Mouse (Mus musculus): ENCODE results near the gene Mrpl14.
A peak's percentile ranks its signal among the peaks of the same experiment; 100 is the strongest.

Mrpl14 gene

DNA sequence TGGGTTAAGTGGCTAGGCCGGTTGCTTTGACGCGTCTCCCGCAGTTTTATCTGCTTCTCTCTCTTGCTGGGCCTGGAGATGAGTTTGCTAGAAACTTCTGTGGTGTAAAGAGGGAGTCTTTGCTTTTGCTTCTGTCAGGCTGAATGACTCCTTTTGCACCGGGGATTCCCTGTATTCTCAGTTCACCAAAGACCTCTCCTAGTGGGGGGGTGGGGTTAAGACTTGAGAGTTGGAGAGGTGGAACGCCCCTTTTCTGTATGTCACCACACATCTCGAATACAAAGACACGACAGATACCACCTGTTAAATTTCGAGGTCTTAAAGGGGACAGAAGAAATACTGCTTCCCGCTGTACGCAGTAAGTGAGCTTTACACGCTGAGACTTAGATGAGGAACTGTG is 594 bp downstream of the Mrpl14 start, which contains the start of gene Tmem63b:
Tmem63b (minus strand) TSS at position 190 of the 400 bp plus-strand sequence.
- peak; percentile 57 for DNase-seq (ENCODE audit: low read depth, low spot score)

DNA sequence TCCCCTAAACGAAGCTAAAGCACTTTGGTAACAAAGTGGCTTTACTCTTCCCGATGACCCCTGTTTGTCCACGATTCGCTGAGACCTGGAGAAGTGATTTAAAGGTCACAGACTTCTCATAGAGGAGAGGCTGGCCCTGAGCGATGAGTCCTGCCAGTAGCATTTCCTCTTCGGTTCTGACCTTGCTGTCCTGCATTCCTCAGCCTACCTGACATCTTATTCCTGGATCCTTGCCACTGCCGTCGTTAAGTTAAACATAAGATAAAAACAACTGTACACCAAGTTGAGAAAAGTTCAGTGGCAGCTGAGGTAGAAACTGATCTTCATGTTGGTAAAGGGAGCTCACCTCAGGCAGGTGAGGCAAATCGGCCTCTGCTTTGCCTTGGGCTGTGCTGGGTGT is 3.0 kb downstream of the Mrpl14 start:
- DNase-seq (ENCODE audit: low read depth, low spot score): no peak

DNA sequence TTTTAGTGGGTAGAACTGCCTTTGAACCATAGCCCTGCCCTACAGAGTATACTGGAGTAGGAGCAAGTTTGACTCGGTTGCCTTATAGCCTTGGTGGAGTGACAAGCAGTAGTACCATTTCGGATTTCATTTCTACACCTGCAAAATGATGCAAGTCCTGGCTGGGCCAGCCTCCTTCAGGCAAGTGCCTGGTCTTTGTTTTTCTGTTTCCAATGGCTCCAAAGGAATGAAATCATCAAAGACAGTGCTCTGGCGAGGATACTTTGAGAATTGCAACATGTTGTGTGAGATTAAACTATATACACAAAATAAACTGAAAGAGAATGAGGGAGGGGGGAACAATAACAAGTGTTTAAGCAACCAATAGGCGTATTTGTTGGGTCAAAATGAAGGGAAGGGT is 3.9 kb downstream of the Mrpl14 start:
- no peak for DNase-seq (ENCODE audit: low read depth, low spot score)

DNA sequence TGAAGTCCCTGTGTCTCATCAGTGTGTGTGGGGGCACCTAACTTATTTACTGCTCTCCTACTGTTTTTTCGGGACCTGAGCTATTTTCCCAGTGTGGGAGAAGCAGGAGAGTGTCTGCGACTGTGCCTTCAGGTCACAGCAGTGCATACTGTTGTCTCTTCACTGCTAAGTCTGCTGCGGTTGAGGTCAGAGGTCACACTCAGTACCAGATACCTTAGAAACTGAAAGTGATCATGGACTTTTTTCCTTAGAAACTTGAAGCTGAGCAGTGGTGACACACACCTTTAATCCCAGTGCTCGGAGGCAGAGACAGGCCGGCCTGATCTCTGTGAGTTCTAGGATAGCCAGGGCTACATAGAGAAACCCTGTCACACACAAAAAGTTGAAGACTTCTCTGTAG is 6.0 kb downstream of the Mrpl14 start:
- no peak for DNase-seq (ENCODE audit: low read depth, low spot score)

DNA sequence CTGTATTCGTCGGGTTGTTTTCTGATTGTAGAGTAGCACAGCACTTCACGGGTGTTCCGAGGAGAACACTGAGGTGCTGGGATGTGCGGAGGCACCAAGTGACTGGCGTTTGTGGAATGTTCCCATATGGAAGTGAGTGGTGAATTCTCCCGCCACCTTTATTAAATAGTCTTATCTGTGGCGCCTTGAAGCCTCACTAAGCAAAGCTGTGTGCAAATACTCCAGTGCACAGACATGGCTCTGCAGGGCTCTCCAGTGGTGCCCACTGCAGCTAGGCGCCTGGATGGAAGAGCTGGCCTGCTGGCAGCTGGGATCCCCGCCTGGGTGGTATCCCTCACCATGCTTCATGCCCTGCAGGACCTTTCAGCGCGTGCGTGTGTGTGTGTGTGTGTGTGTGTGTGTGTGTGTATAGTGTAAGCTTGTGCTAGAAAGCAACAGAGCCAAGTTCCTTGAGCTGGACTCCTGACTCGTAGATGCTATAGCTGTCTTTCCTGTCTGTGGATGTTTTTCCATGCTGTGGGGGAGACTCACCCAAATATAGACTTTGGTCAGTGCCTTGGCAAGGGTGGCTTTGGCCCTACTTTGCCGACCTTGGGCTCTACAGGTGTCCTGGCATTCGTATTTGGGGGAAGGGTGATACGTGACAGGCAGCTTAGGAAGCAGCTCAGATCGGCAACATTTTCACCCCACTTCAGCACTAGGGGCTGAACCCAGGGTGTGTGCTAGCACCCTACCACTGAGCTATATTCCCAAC is 7.9 kb downstream of the Mrpl14 start:
- DNase-seq (ENCODE audit: low read depth, low spot score): no peak

DNA sequence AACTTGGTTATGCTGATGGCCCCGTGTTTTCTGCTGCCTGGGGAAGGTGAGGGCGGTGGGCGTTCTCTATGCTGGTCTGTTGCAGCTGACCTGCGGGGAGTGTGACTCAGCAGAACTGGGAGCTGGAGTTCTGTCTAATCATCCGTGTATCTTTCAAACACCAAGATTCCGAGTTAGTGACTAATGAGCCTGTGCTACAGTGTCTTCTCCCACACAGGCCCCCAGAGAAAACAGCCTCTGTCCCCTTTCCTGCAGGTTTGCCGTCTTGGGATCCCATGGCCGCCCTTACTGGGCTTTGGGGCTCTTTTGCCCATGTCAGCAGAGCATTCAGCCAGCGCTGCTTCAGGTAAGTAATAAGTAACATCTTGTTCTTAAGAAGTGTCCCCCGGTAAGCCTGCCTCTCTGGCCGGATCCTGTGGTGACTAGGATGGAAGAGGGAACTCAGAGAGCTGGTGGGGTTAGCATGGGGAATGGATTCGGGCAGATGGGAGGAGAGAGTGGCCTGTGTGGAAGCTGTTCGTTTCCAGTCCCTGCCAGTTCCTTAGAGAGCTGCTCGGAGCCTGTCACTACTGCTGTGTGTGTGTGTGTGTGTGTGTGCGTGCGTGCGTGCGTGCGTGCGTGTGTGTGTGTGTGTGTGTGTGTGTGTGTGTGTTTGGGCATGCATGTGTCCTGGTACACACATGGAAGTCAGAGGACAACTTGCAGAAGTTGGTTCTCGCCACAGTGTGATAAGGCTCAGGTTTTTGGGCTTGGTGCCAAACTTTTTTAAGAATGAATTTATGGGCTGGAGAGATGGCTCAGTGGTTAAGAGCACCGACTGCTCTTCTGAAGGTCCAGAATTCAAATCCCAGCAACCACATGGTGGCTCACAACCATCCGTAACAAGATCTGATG is 9.4 kb downstream of the Mrpl14 start:
- DNase-seq (ENCODE audit: low read depth, low spot score): peak; percentile 79

DNA sequence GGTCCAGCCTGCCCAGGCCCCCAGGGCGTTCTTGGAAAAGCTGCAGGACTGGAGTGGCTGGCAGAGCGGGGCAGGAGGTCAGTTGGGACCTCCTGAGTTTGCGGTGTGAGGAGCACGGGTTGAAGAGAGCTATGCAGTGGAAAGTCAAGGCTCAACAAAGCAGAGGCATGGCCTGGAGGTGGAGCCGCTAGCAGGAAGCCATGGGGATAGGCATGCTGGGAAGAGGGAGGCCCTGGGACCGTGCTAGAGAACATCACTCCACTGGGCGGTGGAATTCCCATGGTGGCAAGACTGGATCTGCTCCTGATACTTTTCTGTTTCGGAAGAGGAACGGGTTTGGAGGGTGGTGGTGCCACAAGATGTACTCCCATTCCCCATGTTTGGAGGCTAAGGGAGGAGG is 10.9 kb downstream of the Mrpl14 start:
- no peak for DNase-seq (ENCODE audit: low read depth, low spot score)

DNA sequence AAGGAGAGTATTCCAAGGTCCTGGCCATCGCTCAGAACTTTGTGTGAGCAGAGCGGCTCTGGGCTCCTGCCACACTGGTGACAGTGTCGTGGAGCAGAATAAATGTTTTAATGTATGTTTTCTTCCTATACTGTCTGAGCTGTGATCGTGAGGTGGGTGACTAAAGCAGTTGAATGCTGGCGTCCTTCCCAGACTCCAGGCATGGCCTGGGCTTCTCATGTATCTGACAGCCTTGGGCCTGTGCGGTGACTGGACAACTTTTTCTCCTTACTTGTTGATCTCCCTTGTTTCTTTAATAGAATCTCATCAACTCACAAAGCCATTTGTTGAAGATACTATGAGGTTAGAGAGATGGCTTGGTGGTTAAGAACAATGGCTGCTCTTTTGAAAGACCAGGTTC is 12.2 kb downstream of the Mrpl14 start:
- peak; percentile 68 for DNase-seq (ENCODE audit: low read depth, low spot score)

DNA sequence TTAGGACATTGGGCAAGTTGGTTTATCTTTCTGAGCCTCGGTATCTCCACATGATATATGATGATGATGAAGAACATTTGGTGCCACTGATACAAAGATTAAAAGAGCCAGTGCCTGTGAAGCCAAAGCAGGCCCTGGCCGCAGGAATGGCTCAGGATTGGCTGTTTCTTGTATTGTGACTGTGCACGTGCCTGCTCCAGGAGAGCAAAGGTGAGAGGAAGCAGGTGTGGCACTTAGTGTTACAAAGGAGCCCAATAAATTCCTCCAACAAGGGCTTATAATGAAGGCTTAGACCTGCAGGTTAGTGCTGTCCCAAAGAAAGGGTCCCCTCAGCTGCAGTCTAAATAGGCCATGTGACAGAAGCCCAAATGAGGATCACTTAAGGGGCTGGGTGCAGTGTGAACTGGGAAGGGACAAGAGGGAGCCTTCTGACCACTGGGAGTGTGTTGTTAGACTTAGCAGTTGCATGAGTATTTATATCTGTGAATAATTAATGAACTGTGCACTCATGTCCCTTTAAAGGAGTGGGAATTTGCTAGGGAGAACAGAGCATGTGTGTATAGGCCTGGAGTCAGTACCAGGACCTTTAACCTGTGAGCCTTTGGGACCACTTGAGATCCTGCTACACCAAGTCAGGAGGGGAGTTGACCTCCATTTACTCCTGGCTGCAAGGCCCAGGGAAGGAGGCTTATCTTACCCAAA is 13.1 kb downstream of the Mrpl14 start:
- DNase-seq (ENCODE audit: low read depth, low spot score): no peak

DNA sequence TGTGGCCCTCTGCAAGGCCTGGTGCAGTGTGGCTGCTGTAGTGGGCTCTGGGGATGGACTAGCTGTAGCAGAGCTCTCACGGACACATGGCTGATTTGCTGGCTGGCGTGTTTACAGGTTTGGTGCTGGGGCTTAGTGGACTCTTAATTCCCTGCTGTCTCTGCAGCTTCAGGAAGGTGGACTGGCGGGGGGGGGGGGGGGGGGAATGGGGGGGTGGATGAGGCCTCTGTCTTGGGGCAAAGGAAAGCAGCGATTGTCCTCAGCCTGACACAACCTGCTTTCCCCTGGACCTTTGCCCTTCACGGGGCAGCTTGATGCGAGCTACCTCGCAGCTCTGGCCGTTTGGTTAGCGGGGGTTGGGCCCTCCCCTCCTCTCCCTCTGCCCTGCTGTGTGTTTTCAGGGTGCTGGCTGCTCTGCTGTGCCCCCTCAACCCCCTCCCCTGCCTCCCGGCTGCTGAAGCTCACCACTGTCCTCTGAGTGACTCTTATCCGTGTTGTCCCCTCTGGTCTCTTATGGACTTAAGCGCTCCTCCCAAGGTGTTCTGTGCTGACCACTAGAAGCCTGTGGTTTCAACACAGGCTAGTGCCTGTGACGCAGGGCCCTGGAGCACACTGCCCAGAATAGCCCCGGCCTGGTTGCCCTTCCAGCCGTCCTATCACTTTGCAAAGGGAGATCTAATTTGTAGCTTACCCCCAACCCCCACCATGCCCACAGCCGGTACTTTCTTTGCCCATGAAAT is 14.5 kb downstream of the Mrpl14 start:
- DNase-seq (ENCODE audit: low read depth, low spot score): no peak

DNA sequence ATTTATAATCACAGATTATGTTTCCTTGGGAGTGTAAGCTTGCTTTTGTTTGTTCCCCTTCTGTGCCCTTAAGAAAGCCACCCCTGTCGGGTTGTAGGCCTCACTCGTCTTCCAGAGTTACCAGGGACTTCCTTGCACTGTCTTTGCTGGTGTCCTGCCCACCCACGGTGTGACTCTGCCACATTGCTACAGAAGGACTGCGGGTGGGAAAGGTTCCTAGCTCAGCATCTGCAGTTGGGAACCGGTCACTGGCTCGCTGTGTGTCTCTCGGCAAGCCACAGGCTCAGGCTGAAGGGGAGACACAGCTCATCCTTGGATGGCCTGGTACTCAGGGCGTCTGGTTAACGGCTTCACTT is 15.1 kb downstream of the Mrpl14 start:
- no peak for DNase-seq (ENCODE audit: low read depth, low spot score)

DNA sequence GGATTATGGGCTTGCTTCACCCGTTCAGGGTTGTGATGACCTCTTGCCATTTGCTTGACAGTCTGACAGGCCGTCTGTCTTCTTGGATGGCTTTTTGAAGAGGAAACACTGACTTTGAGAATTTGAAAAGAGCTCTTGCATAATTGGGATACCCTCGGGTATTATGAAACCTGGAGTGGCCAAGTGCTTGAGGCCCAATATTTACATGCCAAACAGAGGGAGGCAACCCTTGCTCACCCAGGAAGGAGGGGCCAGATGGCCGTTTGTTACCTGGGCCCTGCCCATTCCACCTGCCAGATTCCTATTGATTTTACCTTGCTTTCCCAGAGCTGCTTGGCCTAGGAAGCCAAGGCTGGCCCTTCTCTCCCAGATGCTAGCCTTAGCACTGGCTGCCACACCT is 16.1 kb downstream of the Mrpl14 start:
- DNase-seq (ENCODE audit: low read depth, low spot score): no peak

DNA sequence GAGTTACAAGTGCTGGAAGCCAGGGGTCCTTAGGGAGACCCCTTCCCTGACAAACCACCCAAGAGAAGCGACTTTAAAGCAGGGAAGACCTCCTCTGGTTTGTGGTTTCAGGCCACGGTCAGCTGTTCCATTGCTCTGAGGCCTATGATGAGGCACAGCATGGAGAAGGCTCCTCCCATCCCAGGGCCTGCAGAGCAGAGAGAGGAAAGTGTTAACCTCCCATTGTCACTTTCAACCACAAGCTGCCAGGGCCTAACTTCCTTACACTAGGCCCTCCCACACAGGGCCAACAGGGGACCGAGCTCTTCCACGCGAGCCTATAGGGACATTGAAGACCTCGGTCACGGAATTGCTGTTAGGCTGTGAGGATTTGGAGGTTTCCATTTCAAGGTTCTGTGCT is 17.1 kb downstream of the Mrpl14 start:
- no peak for DNase-seq (ENCODE audit: low read depth, low spot score)

DNA sequence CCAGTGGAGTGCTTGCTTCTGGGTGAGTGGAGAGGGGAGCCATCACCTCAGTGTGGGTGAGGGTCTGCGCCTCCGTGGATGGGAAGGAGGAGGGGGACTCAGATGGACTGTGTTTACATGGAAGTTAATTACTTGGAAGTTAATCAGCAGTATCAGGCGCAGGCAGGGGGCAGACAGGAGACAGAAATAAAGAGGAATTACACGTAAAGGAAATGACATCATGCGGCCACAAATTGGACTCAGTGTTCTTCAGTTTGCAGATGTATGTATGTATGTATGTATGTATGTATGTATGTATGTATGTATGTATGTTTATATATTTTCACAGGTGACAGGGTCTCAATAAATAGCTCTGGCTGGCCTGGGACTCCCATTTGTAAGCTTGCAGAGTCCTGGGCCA is 20.7 kb downstream of the Mrpl14 start:
- DNase-seq (ENCODE audit: low read depth, low spot score): no peak

DNA sequence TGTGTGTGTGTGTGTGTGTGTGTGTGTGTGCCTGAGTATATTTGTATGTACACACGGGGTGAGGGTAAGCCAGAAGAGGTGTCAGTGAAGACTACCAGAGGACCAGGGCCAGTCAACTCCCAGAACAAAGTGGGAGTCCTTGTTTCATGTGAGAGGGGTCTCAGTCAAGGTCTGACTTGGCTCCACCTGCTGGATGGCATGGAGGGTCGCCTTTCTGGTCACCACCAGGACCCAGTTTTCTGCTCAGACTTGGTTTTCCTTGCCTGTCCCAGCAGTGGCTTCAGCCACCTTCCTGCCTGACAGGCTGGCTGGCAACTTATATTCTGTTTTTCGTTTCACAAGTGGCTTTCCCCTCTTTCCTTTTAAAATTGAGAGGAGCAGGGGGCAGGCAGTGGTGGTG is 21.3 kb downstream of the Mrpl14 start:
- no peak for DNase-seq (ENCODE audit: low read depth, low spot score)

DNA sequence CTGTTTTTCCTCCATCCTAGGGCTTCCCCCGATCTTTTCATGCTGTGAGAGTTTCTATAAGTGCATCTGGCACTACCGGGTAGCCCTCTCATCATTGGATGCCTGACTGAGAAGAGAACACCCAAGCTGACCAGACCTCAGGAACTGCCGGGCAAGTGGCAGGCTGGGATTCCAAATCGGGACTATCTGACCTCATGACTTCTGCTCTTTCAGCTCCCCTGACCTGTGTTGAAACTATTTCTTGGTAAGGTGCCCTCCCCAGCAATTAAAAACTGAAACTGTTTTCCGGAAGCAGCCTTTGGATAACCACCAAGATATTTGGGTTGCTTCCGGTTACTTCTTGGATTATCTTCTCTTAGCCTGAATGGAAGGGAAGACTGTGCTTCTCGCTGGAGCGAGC is 22.1 kb downstream of the Mrpl14 start:
- no peak for DNase-seq (ENCODE audit: low read depth, low spot score)

DNA sequence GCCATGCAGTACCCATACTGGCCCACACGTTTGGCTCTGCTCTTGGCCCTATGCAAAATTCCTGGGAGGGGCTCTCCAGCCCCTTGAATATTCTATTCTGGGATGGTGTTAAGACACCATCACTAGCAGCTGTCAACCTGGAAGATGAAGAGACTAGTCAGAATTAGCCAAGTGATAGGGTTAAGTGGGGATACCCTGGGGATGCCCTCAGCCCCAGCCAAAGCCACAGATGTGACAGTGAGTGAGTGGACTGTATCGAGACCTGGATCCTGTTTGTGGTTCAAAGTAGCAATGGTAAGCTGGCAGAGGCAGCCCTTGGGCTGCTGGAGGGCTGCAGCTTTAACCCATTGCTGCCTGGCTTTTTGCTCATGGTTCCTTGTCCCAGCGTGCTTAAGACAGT is 23.7 kb downstream of the Mrpl14 start:
- no peak for DNase-seq (ENCODE audit: low read depth, low spot score)

DNA sequence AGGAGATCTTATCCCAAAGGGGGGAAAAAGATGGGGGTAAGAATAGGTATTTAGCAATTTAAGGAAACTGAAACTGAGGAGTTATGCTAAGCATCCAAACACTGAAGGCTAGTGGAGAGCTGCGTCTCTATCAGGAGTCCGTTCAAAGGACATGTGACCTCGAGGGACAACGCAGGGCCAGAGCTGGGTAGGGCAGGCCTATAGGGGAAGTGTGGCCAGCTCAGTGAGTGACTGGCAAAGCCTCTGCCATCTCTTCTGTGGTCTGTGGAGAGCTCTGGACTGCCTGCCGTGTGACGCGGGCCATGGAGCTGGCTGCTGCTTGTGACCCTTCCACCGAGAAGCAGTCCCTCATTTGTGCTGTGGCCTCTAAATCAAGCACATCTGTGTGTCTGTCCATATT is 24.3 kb downstream of the Mrpl14 start:
- DNase-seq (ENCODE audit: low read depth, low spot score): no peak

DNA sequence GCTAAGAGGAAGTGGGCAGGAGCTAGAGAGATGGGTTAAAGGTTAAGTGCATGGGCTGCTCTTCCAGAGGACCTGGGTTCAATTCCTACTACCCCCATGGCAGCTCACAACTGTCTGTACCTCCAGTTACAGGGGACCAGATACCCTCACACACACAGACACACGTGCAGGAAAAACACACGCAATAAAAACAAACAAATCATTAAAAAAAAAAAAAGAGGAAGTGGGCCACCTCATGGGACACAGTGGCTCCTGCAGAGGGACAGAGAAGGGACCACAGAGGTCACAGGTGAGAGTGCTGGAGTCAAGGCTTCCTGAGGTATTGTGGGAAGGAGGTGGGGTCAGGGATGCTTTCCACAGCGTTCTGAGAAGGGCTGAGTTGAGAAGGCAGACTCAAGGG is 25.4 kb downstream of the Mrpl14 start:
- DNase-seq (ENCODE audit: low read depth, low spot score): no peak

DNA sequence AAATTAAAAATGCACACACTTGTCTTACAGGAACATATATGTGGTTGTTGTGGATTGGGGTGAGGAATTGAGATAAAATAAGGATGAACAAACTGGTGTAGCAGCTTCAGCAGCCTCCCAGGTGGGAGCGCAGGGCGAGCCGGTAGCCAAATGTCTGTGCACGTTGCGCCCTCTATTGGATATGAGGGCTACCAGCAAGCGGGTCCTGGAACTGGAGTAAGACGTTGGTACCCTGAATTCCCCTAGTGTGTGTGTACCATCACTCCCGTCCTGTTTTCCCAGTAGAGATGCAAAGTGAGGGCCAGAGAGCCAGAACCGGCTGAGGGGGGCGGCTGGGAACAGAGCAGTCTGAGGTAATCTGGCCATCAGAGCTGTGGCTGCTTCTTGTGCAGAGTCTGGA is 32.2 kb downstream of the Mrpl14 start:
- DNase-seq (ENCODE audit: low read depth, low spot score): peak; percentile 82

DNA sequence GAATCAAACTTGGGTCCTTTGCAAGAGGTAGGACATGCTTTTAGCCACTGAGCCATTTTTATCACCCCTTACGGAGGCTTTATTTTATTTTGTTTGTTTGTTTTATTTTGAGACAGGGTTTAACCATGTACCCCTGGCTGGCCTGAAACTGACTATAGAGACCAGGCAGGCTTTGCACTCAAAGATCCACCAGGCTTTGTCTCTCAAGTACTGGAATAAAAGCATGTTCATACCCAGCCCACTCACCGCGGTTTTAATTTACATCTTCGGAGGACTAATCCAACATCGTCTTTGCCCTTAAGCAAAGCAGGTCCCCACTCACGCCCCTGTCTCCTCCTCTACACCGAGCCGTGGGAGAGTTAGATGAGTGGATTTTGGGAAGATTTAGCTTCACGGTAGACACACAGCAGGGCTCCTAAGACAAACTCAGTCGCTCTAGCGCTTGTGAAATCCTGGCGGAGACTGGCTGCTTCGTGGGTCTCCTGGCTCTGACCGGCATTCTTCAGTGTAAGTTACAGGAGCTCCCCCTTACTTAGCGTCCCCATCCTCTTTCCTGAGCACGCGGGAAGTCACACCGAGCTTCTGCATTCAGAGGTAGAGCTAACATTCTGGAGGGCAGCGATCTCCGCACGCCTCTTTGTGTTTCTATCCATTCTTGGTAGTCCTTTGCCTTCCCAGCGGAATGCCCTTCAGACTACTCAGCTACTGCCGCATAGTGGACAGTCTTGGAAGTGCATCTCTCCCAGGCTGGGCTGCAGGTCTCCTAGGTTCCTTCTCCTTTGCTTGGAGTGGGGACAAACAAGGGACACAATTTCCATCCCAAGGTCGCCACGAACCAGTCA is 37.8 kb downstream of the Mrpl14 start:
- peak; percentile 90 for DNase-seq (ENCODE audit: low read depth, low spot score)
